Mouse (Mus musculus) MEL (cell line): ENCODE measurements around the gene Slc4a4.

Source experiments
- MEF2A ChIP-seq: IDR thresholded peaks from 2 replicates; pipeline ENCODE4 v1.6.1; 2014; ENCODE audit warnings: low read depth, mild to moderate bottlenecking, inconsistent platforms, low read length, improper control_type of control experiment; ENCODE audit not compliant: poor library complexity, insufficient replicate concordance, severe bottlenecking; ENCODE audit errors: extremely low read depth
- MXI1 ChIP-seq: IDR thresholded peaks from 2 replicates; pipeline ENCODE4 v1.6.1; 2011; ENCODE audit warnings: mild to moderate bottlenecking, low read depth, low read length, improper control_type of control experiment
- POLR2AphosphoS2 ChIP-seq: IDR thresholded peaks from 2 replicates; pipeline ENCODE4 v1.6.1; 2011; ENCODE audit warnings: low read length, improper control_type of control experiment
- SIN3A ChIP-seq: IDR thresholded peaks from 2 replicates; pipeline ENCODE4 v1.6.1; 2012; ENCODE audit warnings: low read length, improper control_type of control experiment, inconsistent platforms
- ZNF384 ChIP-seq: IDR thresholded peaks from 2 replicates; pipeline ENCODE4 v1.6.1; 2012; ENCODE audit warnings: low read depth, mild to moderate bottlenecking, inconsistent platforms, low read length, improper control_type of control experiment

DNA sequence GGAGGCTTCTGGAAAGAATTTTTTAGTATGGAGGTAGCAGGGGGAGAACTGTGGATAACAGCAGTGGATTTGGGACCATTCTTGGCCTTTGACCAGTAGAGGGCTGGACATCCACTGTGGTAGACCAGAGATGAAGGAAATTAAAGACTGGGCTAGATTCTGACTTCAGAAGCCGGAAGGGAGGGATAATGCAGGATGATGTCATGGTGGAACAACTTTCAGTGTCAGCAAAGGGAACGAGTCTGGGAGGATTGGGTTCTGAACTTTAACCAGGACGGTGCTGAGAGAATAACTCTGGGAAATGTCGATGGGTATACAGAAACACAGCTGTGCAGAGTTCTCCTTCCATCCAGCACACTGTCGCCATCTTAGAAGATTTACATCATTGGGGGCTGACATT lies 175.7 kb downstream of the Slc4a4 start:
- TF ChIP-seq POLR2AphosphoS2 (no peak), MXI1 (no peak), ZNF384 (no peak), SIN3A (no peak), MEF2A (no peak)
